Mouse (Mus musculus): Measurements from ENCODE around the gene Timm44.
A peak's percentile ranks its signal among the peaks of the same experiment; 100 is the strongest.

The Timm44 gene

DNA sequence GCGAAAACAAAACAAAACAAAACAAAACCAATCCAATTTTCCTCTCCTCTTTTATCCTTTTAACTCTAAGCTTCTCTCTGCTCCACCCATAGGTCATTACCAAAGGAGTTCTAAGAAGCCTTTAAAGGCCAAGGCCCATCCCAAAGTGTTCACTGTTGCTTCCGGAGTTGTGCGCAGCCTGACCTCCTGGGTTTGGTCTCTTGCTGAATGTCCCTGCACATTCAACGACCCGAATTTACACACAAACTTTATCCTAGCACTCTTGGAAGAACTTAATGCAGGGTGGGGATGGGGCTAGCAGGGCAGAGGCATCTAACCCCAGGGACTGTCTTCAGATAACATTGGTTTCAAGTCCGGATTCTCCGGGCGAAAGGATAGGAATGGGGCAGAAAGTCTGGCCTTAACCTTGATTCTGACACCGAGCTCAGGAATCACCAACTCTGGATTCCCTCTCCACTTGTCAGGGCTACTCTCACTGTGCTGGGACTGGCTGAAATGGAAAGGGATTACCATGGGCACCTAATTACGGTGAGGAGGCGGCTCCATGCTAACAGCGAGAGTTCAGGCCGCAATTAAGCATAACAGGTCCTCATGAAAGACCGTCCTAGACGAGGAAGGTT, 37.8 kb downstream of the Timm44 start:
- no peak for DNase-seq (ENCODE audit: low spot score in 2 of 2)

GRCm38 (mm10) chr8:4230612-4231351, 44.9 kb downstream of the Timm44 start:
- peak; percentile 48 to 81 for DNase-seq (ENCODE audit: low spot score in 2 of 2)

DNA sequence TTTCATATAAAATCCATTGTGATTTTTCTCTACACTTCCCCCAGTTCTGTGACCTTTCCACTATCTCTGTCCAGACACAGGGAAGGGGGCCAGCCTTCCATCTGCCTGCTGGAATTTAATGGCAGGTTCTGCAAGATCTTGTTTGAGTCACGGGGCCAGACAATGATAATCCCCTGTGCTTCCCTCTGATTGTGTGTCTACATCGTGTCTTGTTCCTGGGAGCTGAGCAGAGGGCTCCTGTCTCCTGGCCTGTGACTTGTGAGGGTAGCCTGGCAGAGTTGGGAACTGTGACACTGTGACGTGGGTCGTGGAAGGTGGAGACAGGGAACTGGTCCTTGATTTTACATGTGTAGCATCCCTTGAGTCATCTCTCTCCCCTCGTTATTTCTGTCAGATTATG, 45.9 kb downstream of the Timm44 start:
- no peak for DNase-seq (ENCODE audit: low spot score in 2 of 2)

- DNase-seq (ENCODE audit: low spot score in 2 of 2): no peak
Measured at GRCm38 (mm10) chr8:4227919-4228318, 47.8 kb downstream of the Timm44 start.

GRCm38 (mm10) chr8:4226739-4227347, 48.9 kb downstream of the Timm44 start, which contains the start of gene Lrrc8e:
Gene Lrrc8e (plus strand): TSS chr8:4226827.
- DNase-seq (ENCODE audit: low spot score in 2 of 2): peak; percentile 46 to 70

GRCm38 (mm10) chr8:4226323-4226722, 49.4 kb downstream of the Timm44 start:
- DNase-seq (ENCODE audit: low spot score in 2 of 2): no peak

- DNase-seq (ENCODE audit: low spot score in 2 of 2): no peak
Measured at GRCm38 (mm10) chr8:4222059-4222458, 53.7 kb downstream of the Timm44 start.

GRCm38 (mm10) chr8:4219617-4220016, 56.1 kb downstream of the Timm44 start:
- DNase-seq (ENCODE audit: low spot score in 2 of 2): no peak

DNA sequence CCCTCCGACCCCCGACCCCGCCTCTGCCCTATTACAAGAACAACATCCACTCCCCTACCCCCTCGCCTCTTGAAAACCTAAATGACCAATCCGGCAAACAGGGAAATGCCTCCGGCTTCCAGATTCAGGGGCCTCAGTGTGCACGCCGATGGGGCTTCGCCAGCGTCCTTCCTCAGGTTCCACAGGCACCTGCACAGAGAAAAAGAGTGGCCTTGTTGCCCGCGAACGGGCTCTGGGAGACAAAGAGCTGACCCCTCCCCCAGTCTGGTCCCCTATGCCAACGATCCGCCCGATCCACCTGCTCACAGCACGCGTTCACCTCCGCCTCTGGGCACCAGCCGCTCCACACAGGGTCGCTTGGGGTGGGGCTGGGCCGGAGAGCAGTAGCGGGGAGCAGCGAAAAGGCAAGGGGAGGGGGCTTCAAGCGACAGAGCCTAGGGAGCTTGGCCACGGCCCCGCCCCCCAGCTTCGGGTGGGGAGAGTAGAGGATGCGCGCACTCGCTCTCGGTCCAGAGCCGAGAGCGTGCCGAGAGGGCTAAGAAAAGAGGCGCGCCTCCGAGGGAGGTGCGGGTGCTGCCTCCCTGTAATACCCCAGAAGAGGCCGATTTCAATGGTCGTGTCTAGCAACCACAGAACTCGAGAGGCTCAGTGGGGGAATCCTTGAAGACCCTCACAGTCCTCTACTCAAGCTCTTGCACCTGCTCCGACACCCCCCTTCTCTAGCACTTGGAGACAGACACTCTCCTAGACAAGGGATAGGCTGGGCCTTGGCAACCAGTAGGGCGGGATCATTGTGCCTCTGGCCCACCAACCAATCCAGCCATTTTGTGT, 58.7 kb downstream of the Timm44 start, which contains the start of gene Prr36:
Prr36 (minus strand) TSS at position 669 of the 831 bp plus-strand sequence.
- DNase-seq (ENCODE audit: low spot score in 2 of 2): no peak

DNA sequence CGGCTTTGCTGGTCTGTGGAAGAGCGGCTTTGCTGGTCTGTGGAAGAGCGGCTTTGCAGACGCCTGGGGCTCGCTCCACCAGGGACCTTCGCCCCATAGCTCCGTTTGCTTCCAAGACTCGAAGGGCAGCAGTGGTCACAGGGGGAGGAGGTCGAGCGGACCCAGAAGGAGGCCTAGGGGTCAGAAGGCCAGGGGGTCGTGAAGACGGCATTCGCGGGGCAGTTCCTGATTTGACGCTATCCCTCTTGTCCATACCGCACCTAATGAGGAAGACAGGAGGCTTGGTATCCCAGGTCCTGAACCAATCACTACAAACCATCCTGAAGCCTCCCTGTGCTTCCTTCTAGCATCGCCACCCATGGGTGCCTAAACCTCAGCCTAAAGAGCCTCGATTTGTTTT, 59.4 kb downstream of the Timm44 start:
- no peak for DNase-seq (ENCODE audit: low spot score in 2 of 2)

- peak; percentile 60 to 67 for DNase-seq (ENCODE audit: low spot score in 2 of 2)
Measured at GRCm38 (mm10) chr8:4214006-4214980, 61.4 kb downstream of the Timm44 start.

- DNase-seq (ENCODE audit: low spot score in 2 of 2): peak; percentile 57 to 76
Measured at GRCm38 (mm10) chr8:4213210-4214005, 62.3 kb downstream of the Timm44 start.

- DNase-seq (ENCODE audit: low spot score in 2 of 2): no peak
Measured at GRCm38 (mm10) chr8:4212809-4213209, 62.9 kb downstream of the Timm44 start.

GRCm38 (mm10) chr8:4211097-4211496, 64.6 kb downstream of the Timm44 start:
- no peak for DNase-seq (ENCODE audit: low spot score in 2 of 2)
